Mouse (Mus musculus) liver, embryonic 14.5 days (tissue): Measurements from ENCODE around the gene Mrpl51.

Experiments used
- CTCF ChIP-seq: IDR thresholded peaks from 2 replicates; pipeline ENCODE4 v1.5.1; 2016; ENCODE audit warnings: antibody characterized with exemption, low read depth, control low read depth
- EP300 ChIP-seq: IDR thresholded peaks from 2 replicates; pipeline ENCODE4 v1.6.1; 2016; ENCODE audit warnings: antibody characterized with exemption, low read depth

GRCm38 (mm10) chr6:125231117-125232044 is 39.8 kb downstream of the Mrpl51 start, which contains the start of gene Tapbpl:
- TF ChIP-seq CTCF (no peak), EP300 (no peak)
